Mouse (Mus musculus) midbrain, postnatal 0 days (tissue): Measurements from ENCODE around the gene Gabpb1. TPM values are rescaled to one million over a fixed set of nuclear protein-coding genes. Genes with fewer than 3 reads are reported as not detected.

ENCODE experiments used
- ATAC-seq: fragments of 200-750 bp; cut with Nextera tagmentation; 2 replicates; pipeline ENCODE4 v1.8.0; 2017; ENCODE audit warnings: moderate number of reproducible peaks, mild to moderate bottlenecking, moderate TSS enrichment, moderate library complexity; ENCODE audit not compliant: low FRiP score
- DNase-seq: peaks from one replicate; pipeline ENCODE4 v3.0.0-alpha.2; 2015; ENCODE audit warnings: low spot score
- H3K27ac ChIP-seq: fragments of 300-500 bp; sonication (generic); 2 replicates; pipeline ENCODE4 v1.5.1; 2014; ENCODE audit warnings: low read depth, mild to moderate bottlenecking, low read length, mixed read lengths
- H3K27me3 ChIP-seq: fragments of 300-500 bp; sonication (generic); 2 replicates; pipeline ENCODE4 v1.6.1; 2014; ENCODE audit warnings: low read length, control low read depth, mixed read lengths; ENCODE audit not compliant: insufficient read depth
- H3K36me3 ChIP-seq: fragments of 300-500 bp; sonication (generic); 2 replicates; pipeline ENCODE4 v1.6.1; 2014; ENCODE audit warnings: low read length, control low read depth, mixed read lengths; ENCODE audit not compliant: insufficient read depth
- H3K4me1 ChIP-seq: fragments of 300-500 bp; sonication (generic); 2 replicates; pipeline ENCODE4 v1.6.1; 2014; ENCODE audit warnings: mild to moderate bottlenecking, control low read depth, antibody characterized with exemption, low read length, mixed read lengths; ENCODE audit not compliant: insufficient read depth
- H3K4me2 ChIP-seq: fragments of 300-500 bp; sonication (generic); 2 replicates; pipeline ENCODE4 v1.6.1; 2014; ENCODE audit warnings: low read depth, mild to moderate bottlenecking, low read length, mixed read lengths; ENCODE audit not compliant: poor library complexity, severe bottlenecking
- H3K4me3 ChIP-seq: fragments of 300-500 bp; sonication (generic); 2 replicates; pipeline ENCODE4 v1.5.1; 2014; ENCODE audit warnings: low read depth, mild to moderate bottlenecking, low read length, moderate library complexity
- H3K9ac ChIP-seq: fragments of 300-500 bp; sonication (generic); replicated peaks from 2 replicates; pipeline ENCODE4 v1.6.1; 2014; ENCODE audit warnings: mild to moderate bottlenecking, low read length, moderate library complexity, mixed read lengths; ENCODE audit not compliant: poor library complexity, severe bottlenecking
- H3K9me3 ChIP-seq: fragments of 300-500 bp; sonication (generic); 2 replicates; pipeline ENCODE4 v1.6.1; 2016; ENCODE audit warnings: low read length, control low read depth
- CTCF ChIP-seq: IDR thresholded peaks from 2 replicates; pipeline ENCODE4 v1.5.1; 2016; ENCODE audit warnings: antibody characterized with exemption, mild to moderate bottlenecking
- WGBS: fragments of 180-500 bp; shearing (Covaris S2); extraction: QIAGEN DNeasy Blood & Tissue Kit; methylation state at CpG from one replicate; pipeline ENCODE4 v1.1.7; 2014; 5-methylcytosine and 5-hydroxymethylcytosine counted together
- polyA plus RNA-seq: library from polyadenylated mRNA; unstranded; fragments of >200 nt; fragmentation: Nextera tagmentation; extraction: Ambion mirVana; gene quantifications from 2 replicates; pipeline ENCODE4 v1.2.1, GENCODE M21; 2015
- total RNA-seq: library from RNA; depleted of rRNA; stranded (reverse); fragments of >200 nt; gene quantifications from 2 replicates; pipeline ENCODE4 v1.2.3, GENCODE M21; 2014

Gene Gabpb1
- total and polyA plus RNA-seq, 2 experiments from 2014 or later, result 11.5 to 26.5 TPM

DNA sequence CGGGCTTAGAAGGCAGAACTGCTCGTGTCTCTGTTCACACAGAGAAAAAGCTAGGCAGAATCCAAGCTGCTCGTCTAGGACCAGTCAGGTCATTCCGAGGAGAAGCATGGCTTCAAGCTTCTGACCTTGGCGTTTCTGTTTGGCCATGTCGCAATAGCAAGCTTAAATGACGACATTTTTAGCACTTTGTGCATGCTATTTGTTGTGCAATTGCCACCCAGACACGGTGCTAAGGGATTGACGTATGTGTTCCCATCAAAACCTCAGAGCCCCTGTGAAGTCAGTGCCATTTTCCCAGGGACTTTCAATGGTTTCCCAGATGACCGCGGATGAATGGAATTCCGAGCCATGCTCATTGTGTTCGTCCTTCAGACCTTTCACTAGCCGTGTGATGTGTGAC is 75.6 kb downstream of the Gabpb1 start:
- Histone ChIP-seq H3K4me2 (no peak overlapping the region), H3K36me3 (no peaks in the 10 kb centered on the region), H3K4me3 (no peak overlapping the region), H3K9ac (no peak overlapping the region), H3K4me1 (no peaks in the 10 kb centered on the region), H3K27ac (no peak overlapping the region), H3K9me3 (no peaks in the 10 kb centered on the region), H3K27me3 (no peaks in the 10 kb centered on the region)
- DNase-seq (no peak), ATAC-seq (no peak)
- 79% methylated on average over 14 of the region's 14 CpGs for WGBS
- no peak for TF ChIP-seq CTCF

DNA sequence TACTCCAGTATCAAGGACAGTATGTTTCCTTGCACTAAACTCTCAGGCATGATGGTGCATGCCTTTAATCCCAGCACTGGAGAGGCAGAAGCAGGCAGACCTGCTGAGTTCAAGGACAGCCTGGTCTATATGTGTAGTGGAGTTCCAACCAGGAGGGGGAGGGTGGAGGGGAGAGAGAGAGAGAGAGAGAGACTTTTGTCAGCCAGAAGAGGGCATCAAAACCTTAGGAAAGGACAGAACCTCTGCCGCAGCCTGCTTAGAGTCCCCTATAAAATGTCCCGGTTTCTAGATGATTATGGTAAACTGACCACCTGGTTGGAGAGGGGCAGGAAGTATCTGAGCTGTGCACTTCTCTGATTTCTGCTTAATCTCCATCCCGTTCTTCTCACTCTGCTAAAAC is 77.1 kb downstream of the Gabpb1 start:
- no peaks in the 10 kb centered on the region for H3K9me3 ChIP-seq
- no peaks in the 10 kb centered on the region for H3K4me1 ChIP-seq
- no peak overlapping the region for H3K27ac ChIP-seq
- no peak overlapping the region for H3K4me3 ChIP-seq
- peak; percentile 48 for DNase-seq
- no peaks in the 10 kb centered on the region for H3K36me3 ChIP-seq
- no peaks in the 10 kb centered on the region for H3K27me3 ChIP-seq
- ATAC-seq, result 0 out of 2 replicates have a peak, but pooled peaks have one; percentile 49
- no peak overlapping the region for H3K4me2 ChIP-seq
- WGBS, result 21% methylated on average over 3 of the region's 3 CpGs
- TF ChIP-seq CTCF, result peak; percentile 66
- no peak overlapping the region for H3K9ac ChIP-seq

DNA sequence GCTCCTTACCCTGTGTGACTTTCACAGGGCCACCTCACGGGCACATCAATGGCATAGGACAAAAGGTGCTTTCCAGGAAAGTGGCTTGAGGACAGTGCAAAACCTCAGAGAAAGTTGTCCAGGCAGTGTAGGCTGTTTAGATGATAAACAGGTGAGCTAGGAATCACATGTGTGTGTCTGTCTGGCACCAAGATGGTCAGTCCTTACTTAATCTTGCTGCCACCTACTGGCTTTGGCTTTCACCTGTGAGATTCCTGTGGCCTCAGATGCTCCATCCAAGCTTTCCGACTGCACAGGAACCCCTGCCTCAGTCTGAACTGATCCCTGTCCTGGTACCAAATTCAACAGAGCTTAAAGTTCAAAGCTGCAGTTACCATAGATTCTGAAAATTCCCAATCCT is 77.8 kb downstream of the Gabpb1 start:
- Histone ChIP-seq H3K9me3 (no peaks in the 10 kb centered on the region), H3K4me1 (no peaks in the 10 kb centered on the region), H3K4me3 (no peak overlapping the region), H3K27ac (no peak overlapping the region), H3K9ac (no peak overlapping the region), H3K4me2 (no peak overlapping the region), H3K36me3 (no peaks in the 10 kb centered on the region), H3K27me3 (no peaks in the 10 kb centered on the region)
- TF ChIP-seq CTCF, result no peak
- WGBS, result 44% methylated on average over 2 of the region's 2 CpGs
- no peak for DNase-seq
- ATAC-seq, result no peak

DNA sequence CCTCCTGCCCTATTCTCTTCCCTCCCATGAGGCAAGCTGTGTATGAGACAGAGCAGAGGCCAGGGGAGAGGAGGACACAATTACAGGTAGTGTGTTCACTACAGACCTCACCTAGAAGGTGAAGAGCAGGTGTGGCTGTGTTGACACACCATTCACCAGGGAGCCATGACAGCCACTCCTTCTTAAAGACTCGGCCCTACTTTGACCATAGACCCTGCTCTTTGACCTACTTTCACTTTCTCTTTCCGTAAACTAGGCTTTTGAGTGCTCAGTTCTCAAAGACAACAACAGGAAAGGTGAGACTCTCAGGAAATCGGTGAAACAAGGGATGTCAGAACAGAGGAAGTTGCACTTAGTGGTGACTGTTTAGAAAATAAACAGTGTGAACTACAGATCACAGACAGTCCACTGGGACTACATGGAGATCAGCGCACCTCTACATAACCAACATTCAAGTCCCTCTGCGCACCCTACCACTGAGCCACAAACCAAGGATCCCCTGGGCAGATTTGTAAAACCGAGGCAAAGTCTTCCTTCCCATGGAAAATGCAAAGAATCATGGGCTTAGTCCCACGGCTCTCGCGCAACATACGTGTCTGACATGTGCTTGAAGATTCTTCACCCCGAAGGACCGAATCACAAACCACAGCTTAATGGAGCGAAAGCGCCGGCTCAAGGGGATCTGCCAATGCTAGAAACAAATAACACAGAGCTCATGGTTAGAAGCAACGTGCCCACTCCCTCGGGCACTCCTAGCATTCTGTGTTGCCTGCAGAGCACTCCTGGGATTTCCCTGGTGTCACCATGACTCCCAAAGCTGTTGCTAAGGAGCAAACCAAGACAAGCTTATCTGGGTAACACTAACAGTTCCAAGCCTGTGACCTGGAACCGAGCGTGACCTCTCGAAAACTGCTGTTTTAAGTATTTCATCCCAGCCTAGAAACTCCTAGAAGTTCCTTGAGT is 78.6 kb downstream of the Gabpb1 start:
- no peak overlapping the region for H3K9ac ChIP-seq
- H3K4me3 ChIP-seq, result no peak overlapping the region
- DNase-seq (no peak), ATAC-seq (no peak)
- H3K4me2 ChIP-seq, result no peak overlapping the region
- no peaks in the 10 kb centered on the region for H3K4me1 ChIP-seq
- WGBS, result 73% methylated on average over 20 of the region's 20 CpGs
- no peak for TF ChIP-seq CTCF
- no peaks in the 10 kb centered on the region for H3K36me3 ChIP-seq
- H3K27me3 ChIP-seq, result no peaks in the 10 kb centered on the region
- H3K27ac ChIP-seq, result no peak overlapping the region
- H3K9me3 ChIP-seq, result no peaks in the 10 kb centered on the region

DNA sequence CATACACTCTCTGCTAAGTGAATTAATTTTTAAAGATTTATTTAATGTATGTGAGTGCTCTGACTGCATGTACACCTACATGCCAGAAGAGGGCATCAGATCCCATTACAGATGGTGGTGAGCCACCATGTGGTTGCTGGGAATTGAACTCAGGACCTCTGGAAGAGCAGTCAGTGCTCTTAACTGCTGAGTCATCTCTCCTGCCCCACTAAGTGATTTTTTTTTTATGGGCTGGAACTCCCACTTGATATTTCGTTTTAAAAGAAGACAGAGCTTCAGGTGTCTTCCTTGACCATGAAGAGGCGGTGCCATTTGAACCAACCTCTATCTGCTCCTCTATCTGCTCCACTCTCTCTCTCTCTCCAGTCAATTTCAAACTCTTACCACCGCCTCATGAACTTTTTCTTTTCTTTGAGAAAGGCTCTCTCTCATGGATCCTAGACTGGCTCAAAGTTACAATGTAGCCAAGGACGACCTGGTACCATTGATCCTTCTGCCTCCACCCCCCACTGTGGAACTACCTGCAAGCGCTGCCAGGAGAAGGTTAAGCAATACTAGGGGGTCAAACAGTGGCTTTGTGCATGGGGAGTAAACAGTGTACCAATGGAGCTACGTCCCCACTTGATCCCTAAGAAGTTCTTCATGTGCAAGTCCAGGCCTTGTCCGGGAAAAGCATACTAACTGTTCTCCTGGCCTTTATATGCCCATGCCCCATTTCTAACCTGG is 79.6 kb downstream of the Gabpb1 start:
- Histone ChIP-seq H3K4me1 (no peaks in the 10 kb centered on the region), H3K9ac (no peak overlapping the region), H3K4me2 (no peak overlapping the region), H3K27ac (no peak overlapping the region), H3K4me3 (no peak overlapping the region), H3K27me3 (no peaks in the 10 kb centered on the region), H3K36me3 (no peaks in the 10 kb centered on the region), H3K9me3 (no peaks in the 10 kb centered on the region)
- WGBS, result 90% methylated on average over 7 of the region's 7 CpGs
- no peak for ATAC-seq
- TF ChIP-seq CTCF, result peak; percentile 6; the same call in 1 of the 2 replicates
- DNase-seq, result no peak
